Mouse (Mus musculus) megakaryocyte, embryonic 14.5 days (primary cell): ENCODE measurements at regions not wholly inside any gene's neighbourhood (a gene's known extent, or its start where the extent isn't known, plus 50 kb on each side); places are given as distances from the start of the nearest gene placed in this dataset.

Experiments
- FLI1 ChIP-seq: IDR thresholded peaks from 2 replicates; pipeline ENCODE4 v1.6.1; 2012; ENCODE audit warnings: low read length, inconsistent platforms, mixed read lengths
- GATA1 ChIP-seq: IDR thresholded peaks from 3 replicates; pipeline ENCODE4 v1.6.1; 2012; ENCODE audit warnings: mixed read lengths, low read length, inconsistent platforms, borderline replicate concordance

DNA sequence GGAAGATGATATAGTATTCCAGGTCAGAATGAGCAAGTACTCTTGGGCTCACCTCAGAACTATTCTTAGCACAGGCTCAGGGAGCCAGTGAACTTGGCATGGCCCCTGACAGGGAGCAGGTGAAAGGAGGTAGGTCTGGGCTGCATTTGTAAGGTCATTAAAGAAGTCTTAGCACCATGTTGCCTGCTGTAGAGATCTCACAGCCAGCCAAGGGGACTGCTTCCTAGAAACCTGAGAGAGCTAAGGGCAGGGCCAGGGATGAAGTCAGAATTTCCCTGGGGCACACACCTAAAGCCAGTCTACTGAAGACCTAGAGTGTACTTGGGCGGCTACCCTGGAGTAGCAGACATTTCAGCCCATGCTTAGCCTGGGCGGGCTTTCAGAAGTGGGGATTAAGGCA, 126.9 kb upstream of the Lgalsl start:
- TF ChIP-seq FLI1, result no peak
- no peak for TF ChIP-seq GATA1
